Mouse (Mus musculus): ENCODE measurements at regions not wholly inside any gene's neighbourhood (a gene's known extent, or its start where the extent isn't known, plus 50 kb on each side); places are given as distances from the start of the nearest gene placed in this dataset.

DNA sequence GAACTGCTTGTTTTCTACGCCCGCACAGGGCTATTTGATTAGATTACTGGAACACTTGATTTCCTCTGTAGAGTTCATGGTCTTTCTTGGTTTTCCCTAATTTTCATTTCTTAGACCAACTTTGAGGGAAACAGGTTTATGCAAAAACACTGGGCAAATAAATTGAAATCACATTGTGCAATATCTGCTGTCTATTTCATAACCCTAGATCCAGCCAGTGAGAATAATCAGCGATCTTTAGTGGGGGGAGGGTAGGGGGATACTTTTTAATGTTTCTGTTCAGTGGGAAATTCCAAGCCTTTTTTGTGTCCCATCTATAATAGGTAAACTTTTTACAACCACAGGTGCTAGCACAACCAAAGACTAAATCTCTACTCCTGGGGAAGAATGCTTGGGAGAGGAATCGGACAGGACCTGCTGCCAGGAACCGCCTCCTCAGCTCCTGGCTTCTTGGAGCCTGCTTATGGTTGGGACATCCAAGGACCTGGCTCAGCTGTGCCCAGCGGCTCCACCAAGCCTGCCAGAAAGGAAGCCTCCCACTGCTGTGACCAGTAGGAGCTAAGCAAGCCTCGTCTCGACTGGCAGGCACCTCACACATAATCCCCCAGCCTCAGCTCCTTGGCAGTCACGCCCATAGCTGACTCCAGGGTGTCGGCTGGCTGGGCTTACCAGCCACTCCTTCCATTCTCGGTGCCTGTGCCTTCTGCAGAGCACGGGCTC lies 80.8 kb upstream of the Irs2 start:
- Histone ChIP-seq H3K4me3 (no peak overlapping the region), H3K27me3 (no peaks in the 10 kb centered on the region)
- 52% methylated on average over 12 of the region's 12 CpGs for WGBS

GRCm38 (mm10) chr8:11085244-11085643 lies 77.0 kb upstream of the Irs2 start:
- Histone ChIP-seq H3K36me3 (no peaks in the 10 kb centered on the region), H3K9ac (no peak overlapping the region), H3K4me3 (no peak overlapping the region), H3K4me2 (replicated peaks) (no peak overlapping the region), H3K9me3 (replicated peaks) (no peaks in the 10 kb centered on the region), H3K27me3 (no peaks in the 10 kb centered on the region), H3K27ac (no peak overlapping the region), H3K4me1 (peaks cover 5% of the 10 kb centered on the region)
- 54% methylated on average over 1 of the region's 1 CpGs for WGBS
- no peak for ATAC-seq (ENCODE audit: low FRiP score)

More for the DNA sequence above, 80.8 kb upstream of the Irs2 start:
- peaks cover 5% of the 10 kb centered on the region for H3K4me1 ChIP-seq
- no peak overlapping the region for H3K4me2 ChIP-seq (replicated peaks)
- no peaks in the 10 kb centered on the region for H3K36me3 ChIP-seq
- H3K9ac ChIP-seq = no peak overlapping the region
- no peak overlapping the region for H3K27ac ChIP-seq
- no peak for ATAC-seq (ENCODE audit: low FRiP score)
- no peaks in the 10 kb centered on the region for H3K9me3 ChIP-seq (replicated peaks)

DNA sequence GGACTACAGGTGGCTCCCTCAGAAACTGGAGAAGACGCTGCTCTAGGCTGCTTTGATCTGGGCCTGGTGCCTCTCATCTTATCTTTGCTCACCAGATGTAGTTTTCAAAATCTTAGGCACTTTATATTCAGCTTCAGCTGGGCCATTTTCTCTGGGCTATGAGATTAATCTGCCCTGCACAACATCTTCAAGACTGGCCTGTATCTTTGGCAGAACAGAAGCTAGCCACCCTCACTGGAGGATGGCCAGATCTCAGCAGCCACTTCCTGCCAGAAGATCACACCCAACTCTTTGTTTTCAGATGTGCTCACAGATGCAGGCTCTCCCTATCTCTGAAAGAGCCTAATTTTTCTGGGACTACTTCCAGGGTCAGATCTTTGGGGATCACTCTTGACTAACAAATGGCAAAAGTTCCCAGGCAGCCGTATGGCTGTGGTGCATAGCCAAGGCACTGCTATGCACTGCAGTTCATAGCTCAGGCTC lies 75.8 kb upstream of the Irs2 start:
- Histone ChIP-seq H3K27ac (no peak overlapping the region), H3K4me3 (no peak overlapping the region), H3K4me1 (peaks cover 5% of the 10 kb centered on the region; the same call in 1 of the 2 replicates), H3K36me3 (no peaks in the 10 kb centered on the region), H3K9me3 (replicated peaks) (no peaks in the 10 kb centered on the region), H3K9ac (no peak overlapping the region), H3K4me2 (replicated peaks) (no peak overlapping the region), H3K27me3 (no peaks in the 10 kb centered on the region)
- no peak for ATAC-seq (ENCODE audit: low FRiP score)
- 88% methylated on average over 2 of the region's 2 CpGs for WGBS

DNA sequence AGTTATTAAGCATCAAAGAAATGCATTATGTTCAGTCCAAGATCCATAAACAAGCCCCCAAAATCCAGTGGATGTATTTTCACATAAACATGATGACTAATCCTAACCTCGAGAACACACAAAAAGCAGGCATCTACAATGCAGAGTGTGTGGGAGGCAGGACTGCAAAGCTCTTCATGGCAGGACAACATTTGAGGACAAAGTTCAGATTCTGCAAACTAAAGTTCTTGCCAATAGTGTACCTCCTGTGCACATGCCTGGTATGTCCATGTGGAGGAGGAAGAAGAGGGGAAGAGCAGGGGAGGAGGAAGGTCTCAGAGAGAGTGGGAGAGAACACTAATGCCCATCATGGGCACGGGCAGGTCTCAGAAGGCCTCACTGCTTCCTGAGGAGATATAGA lies 72.6 kb upstream of the Irs2 start:
- Histone ChIP-seq H3K4me3 (no peak overlapping the region), H3K36me3 (no peaks in the 10 kb centered on the region), H3K4me1 (peaks cover 8% of the 10 kb centered on the region), H3K9ac (no peak overlapping the region), H3K27ac (no peak overlapping the region), H3K27me3 (no peaks in the 10 kb centered on the region), H3K4me2 (replicated peaks) (no peak overlapping the region), H3K9me3 (replicated peaks) (no peaks in the 10 kb centered on the region)
- no peak for ATAC-seq (ENCODE audit: low FRiP score)
- WGBS = 83% methylated on average over 2 of the region's 2 CpGs

- ATAC-seq (ENCODE audit: low FRiP score) = no peak
- no peaks in the 10 kb centered on the region for H3K27me3 ChIP-seq
- H3K9ac ChIP-seq = no peak overlapping the region
- H3K4me2 ChIP-seq (replicated peaks) = no peak overlapping the region
- H3K36me3 ChIP-seq = no peaks in the 10 kb centered on the region
- H3K4me3 ChIP-seq = no peak overlapping the region
- H3K27ac ChIP-seq = no peak overlapping the region
- no peaks in the 10 kb centered on the region for H3K9me3 ChIP-seq (replicated peaks)
- 80% methylated on average over 11 of the region's 11 CpGs for WGBS
- H3K4me1 ChIP-seq = peaks cover 8% of the 10 kb centered on the region
These were observed 71.5 kb upstream of the Irs2 start for GRCm38 (mm10) chr8:11079805-11080204.

- no peak overlapping the region for H3K27ac ChIP-seq
- no peaks in the 10 kb centered on the region for H3K27me3 ChIP-seq
- no peaks in the 10 kb centered on the region for H3K9me3 ChIP-seq (replicated peaks)
- no peak overlapping the region for H3K4me2 ChIP-seq (replicated peaks)
- no peak overlapping the region for H3K9ac ChIP-seq
- H3K4me1 ChIP-seq = peaks cover 8% of the 10 kb centered on the region
- WGBS = 84% methylated on average over 9 of the region's 9 CpGs
- no peak for ATAC-seq (ENCODE audit: low FRiP score)
- H3K4me3 ChIP-seq = no peak overlapping the region
- no peaks in the 10 kb centered on the region for H3K36me3 ChIP-seq
These were observed 68.9 kb upstream of the Irs2 start for GRCm38 (mm10) chr8:11077138-11077537.

- H3K4me2 ChIP-seq (replicated peaks) = no peak overlapping the region
- H3K27me3 ChIP-seq = no peaks in the 10 kb centered on the region
- no peaks in the 10 kb centered on the region for H3K36me3 ChIP-seq
- no peak overlapping the region for H3K4me3 ChIP-seq
- no peaks in the 10 kb centered on the region for H3K4me1 ChIP-seq
- H3K9ac ChIP-seq = no peak overlapping the region
- H3K9me3 ChIP-seq (replicated peaks) = no peaks in the 10 kb centered on the region
- 52% methylated on average over 2 of the region's 2 CpGs for WGBS
- no peak for ATAC-seq (ENCODE audit: low FRiP score)
- H3K27ac ChIP-seq = no peak overlapping the region
These were observed 62.9 kb upstream of the Irs2 start for GRCm38 (mm10) chr8:11071162-11071561.

DNA sequence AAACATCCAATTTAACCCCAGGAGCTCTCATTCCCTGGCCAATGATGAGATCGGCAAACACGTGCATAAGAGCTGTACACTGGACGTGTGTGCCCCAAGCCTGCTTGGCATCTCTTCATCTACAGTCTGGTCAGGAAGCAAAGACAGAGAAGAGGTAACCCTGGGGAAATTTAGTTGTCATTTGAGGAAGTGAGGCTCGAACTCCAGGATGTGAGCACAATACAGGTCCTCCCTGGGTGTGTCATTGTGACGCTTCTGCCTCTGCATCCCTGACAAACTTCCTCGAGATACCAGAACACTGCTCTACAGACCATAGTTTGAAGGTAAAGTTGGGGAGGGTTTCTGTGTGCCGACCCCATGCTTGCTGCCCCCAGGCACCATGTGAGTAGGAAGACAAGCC lies 59.2 kb upstream of the Irs2 start:
- WGBS = 87% methylated on average over 7 of the region's 7 CpGs
- Histone ChIP-seq H3K27me3 (no peaks in the 10 kb centered on the region), H3K4me2 (replicated peaks) (no peak overlapping the region)

DNA sequence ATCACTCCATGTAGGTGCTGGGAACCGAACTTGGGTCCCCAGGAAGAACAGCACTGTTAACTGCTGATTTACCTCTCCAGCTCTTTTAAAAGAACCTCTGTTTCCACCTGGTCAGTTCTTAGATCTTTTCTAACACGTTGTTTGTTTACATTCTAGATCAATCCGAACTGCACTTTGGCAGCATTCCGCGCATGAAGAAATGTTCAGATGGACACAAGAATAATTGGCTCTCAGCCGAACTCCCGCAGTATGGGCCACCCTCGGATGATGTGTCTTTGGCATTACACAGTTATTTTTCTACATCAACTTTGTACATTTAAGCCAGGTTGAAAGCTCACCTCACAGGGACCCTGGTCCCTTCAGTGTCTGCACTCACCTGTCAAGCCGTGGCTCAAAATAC lies 57.7 kb upstream of the Irs2 start:
- Histone ChIP-seq H3K9me3 (replicated peaks) (no peaks in the 10 kb centered on the region), H3K36me3 (no peaks in the 10 kb centered on the region), H3K4me2 (replicated peaks) (no peak overlapping the region), H3K27me3 (no peaks in the 10 kb centered on the region), H3K4me1 (peaks cover 3% of the 10 kb centered on the region; the same call in 1 of the 2 replicates), H3K27ac (no peak overlapping the region), H3K4me3 (no peak overlapping the region), H3K9ac (no peak overlapping the region)
- no peak for ATAC-seq (ENCODE audit: low FRiP score)
- 95% methylated on average over 9 of the region's 9 CpGs for WGBS

More for the DNA sequence above, 59.2 kb upstream of the Irs2 start:
- H3K9me3 ChIP-seq (replicated peaks) = no peaks in the 10 kb centered on the region
- no peak overlapping the region for H3K9ac ChIP-seq
- no peak overlapping the region for H3K4me3 ChIP-seq
- no peak overlapping the region for H3K27ac ChIP-seq
- H3K4me1 ChIP-seq = no peaks in the 10 kb centered on the region
- ATAC-seq (ENCODE audit: low FRiP score) = no peak
- no peaks in the 10 kb centered on the region for H3K36me3 ChIP-seq

GRCm38 (mm10) chr8:11065303-11065702 lies 57.0 kb upstream of the Irs2 start:
- H3K4me1 ChIP-seq = peaks cover 8% of the 10 kb centered on the region; the same call in 1 of the 2 replicates
- WGBS = 63% methylated on average over 4 of the region's 4 CpGs
- no peak overlapping the region for H3K27ac ChIP-seq
- H3K9ac ChIP-seq = no peak overlapping the region
- H3K36me3 ChIP-seq = no peaks in the 10 kb centered on the region
- H3K4me3 ChIP-seq = no peak overlapping the region
- H3K27me3 ChIP-seq = no peaks in the 10 kb centered on the region
- H3K4me2 ChIP-seq (replicated peaks) = no peak overlapping the region
- no peak for ATAC-seq (ENCODE audit: low FRiP score)
- H3K9me3 ChIP-seq (replicated peaks) = no peaks in the 10 kb centered on the region

DNA sequence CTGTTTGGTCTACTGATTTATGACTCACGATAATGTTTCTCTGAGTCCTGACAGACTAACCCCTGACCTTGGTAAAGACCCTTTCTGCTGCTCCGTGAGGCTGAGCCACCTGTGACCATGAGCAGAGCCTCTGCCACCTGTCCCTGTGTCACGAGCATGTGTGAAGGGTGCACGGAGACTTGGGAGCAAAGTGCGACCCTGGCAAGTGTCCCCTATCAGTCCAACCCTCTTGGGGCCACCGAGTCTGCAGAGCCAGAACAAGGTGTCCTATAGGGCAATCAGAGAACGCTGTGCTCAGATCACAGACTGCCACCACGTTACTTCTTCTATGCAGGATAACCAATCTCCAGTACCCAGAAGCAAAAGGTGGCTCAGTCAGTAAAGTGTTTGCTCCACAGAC lies 54.8 kb upstream of the Irs2 start:
- Histone ChIP-seq H3K27me3 (no peaks in the 10 kb centered on the region), H3K9ac (no peak overlapping the region), H3K4me3 (no peak overlapping the region), H3K4me2 (replicated peaks) (no peak overlapping the region), H3K27ac (no peak overlapping the region), H3K36me3 (no peaks in the 10 kb centered on the region), H3K9me3 (replicated peaks) (no peaks in the 10 kb centered on the region), H3K4me1 (peaks cover 11% of the 10 kb centered on the region; the same call in 1 of the 2 replicates)
- no peak for ATAC-seq (ENCODE audit: low FRiP score)
- 84% methylated on average over 8 of the region's 8 CpGs for WGBS

DNA sequence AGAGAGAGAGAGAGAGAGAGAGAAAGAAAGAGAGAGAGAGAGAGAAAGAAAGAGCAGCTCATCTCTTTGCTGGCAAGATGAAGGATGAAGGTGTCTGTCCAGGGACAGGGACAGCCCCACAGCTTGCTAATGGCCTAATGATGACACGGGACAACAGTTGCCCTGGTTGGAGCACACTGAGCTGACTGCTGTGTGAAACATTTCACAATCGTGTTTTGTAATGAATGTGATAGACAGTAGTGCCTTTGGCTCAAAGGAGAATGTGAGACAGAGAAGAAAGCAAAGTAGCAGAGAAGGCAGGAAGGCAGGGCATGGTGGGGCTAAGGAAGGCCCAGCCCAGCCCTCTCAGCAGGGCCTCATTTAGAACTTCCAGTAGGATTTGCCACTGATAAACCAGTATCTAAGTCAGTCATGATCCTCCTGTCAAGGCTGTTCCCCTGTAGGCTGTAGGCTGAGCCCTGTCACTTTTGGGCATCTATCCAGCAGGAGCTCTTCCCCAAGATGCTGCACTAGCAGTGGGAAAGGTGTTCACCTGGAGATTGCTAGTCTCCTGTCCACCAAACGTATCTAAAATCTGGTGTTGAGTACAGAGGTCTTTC lies 54.2 kb upstream of the Irs2 start:
- H3K27ac ChIP-seq = no peak overlapping the region
- no peak for ATAC-seq (ENCODE audit: low FRiP score)
- no peaks in the 10 kb centered on the region for H3K9me3 ChIP-seq (replicated peaks)
- H3K27me3 ChIP-seq = no peaks in the 10 kb centered on the region
- H3K36me3 ChIP-seq = no peaks in the 10 kb centered on the region
- H3K9ac ChIP-seq = no peak overlapping the region
- no peak overlapping the region for H3K4me3 ChIP-seq
- H3K4me1 ChIP-seq = peaks cover 11% of the 10 kb centered on the region; the same call in 1 of the 2 replicates
- 62% methylated on average over 3 of the region's 3 CpGs for WGBS
- no peak overlapping the region for H3K4me2 ChIP-seq (replicated peaks)

DNA sequence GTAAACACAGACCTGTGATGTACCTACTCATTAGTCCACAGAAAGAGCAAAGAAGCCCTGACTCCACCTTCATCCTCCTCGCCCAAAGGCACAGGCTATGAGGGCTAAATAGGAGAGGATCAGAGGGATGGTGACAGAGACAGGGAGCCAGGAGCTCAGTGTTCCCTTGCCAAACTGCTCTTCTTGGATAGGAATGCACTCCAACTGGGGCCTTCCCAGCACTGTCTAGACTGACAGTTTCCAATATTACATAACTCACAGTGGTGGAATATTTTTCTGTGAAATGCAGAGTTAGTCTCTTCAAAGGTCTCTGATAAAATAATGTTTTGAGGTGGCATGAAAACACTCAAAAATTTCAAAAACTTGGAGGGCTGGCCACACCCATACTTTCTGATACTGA lies 53.5 kb upstream of the Irs2 start:
- H3K27ac ChIP-seq = no peak overlapping the region
- H3K9me3 ChIP-seq (replicated peaks) = no peaks in the 10 kb centered on the region
- H3K36me3 ChIP-seq = no peaks in the 10 kb centered on the region
- H3K27me3 ChIP-seq = no peaks in the 10 kb centered on the region
- peaks cover 11% of the 10 kb centered on the region; the same call in 1 of the 2 replicates for H3K4me1 ChIP-seq
- H3K9ac ChIP-seq = no peak overlapping the region
- ATAC-seq (ENCODE audit: low FRiP score) = no peak
- WGBS = 83% methylated on average over 1 of the region's 1 CpGs
- no peak overlapping the region for H3K4me2 ChIP-seq (replicated peaks)
- no peak overlapping the region for H3K4me3 ChIP-seq

Data from hindbrain, embryonic 12.5 days (tissue).